Mouse (Mus musculus) duodenum, adult 2 months (tissue): ENCODE results near the gene Noc2l. TPM values are rescaled to one million over a fixed set of nuclear protein-coding genes. Genes with fewer than 3 reads are reported as not detected.

Source experiments
- polyA plus RNA-seq: library from polyadenylated mRNA; depleted of rRNA; stranded (reverse); fragments of >200 nt; gene quantifications from 2 replicates; pipeline ENCODE4 v1.2.3, GENCODE M21; 2012; ENCODE audit warnings: low replicate concordance; rRNA removed

Gene Noc2l
- polyA plus RNA-seq = 32.3 and 40.0 TPM in 2 replicates

GRCm38 (mm10) chr4:156235808-156236533 lies at the start of gene Noc2l:
Gene Noc2l (plus strand): TSS chr4:156236010.

GRCm38 (mm10) chr4:156197131-156197828 lies 38.5 kb upstream of the Noc2l start, which contains the start of gene Agrn:
Gene Agrn (minus strand): TSS chr4:156197488.

GRCm38 (mm10) chr4:156200623-156201475 lies 35.0 kb upstream of the Noc2l start, which contains the start of gene Isg15:
Gene Isg15 (minus strand): TSS chr4:156200818.

GRCm38 (mm10) chr4:156203001-156203412 lies 32.8 kb upstream of the Noc2l start, which contains the start of gene AW011738:
Gene AW011738 (plus strand): TSS chr4:156203304.

GRCm38 (mm10) chr4:156215649-156216048 lies 20.2 kb upstream of the Noc2l start, which contains the start of gene Perm1:
Gene Perm1 (plus strand): TSS chr4:156215868.

GRCm38 (mm10) chr4:156234701-156235213 lies 1.1 kb upstream of the Noc2l start, which contains the start of gene Plekhn1:
Gene Plekhn1 (minus strand): TSS chr4:156234857.

GRCm38 (mm10) chr4:156255078-156255839 lies 19.4 kb downstream of the Noc2l start, which contains the start of gene Samd11:
Gene Samd11 (minus strand): TSS chr4:156255657.

Other genes with a start within 250 kb of the Noc2l start
- 5.3 and 6.9 TPM in 2 replicates for gene B3galt6, start 243.4 kb upstream of the Noc2l start, polyA plus RNA-seq
- 44.0 and 69.6 TPM in 2 replicates for gene Sdf4, start 243.1 kb upstream of the Noc2l start, polyA plus RNA-seq
- gene Tnfrsf4, start 222.2 kb upstream of the Noc2l start, polyA plus RNA-seq = 3.6 and 6.5 TPM in 2 replicates
- 2.5 and 3.5 TPM in 2 replicates for gene Tnfrsf18, start 209.8 kb upstream of the Noc2l start, polyA plus RNA-seq
- 5.6 and 8.2 TPM in 2 replicates for gene Ttll10, start 176.6 kb upstream of the Noc2l start, polyA plus RNA-seq
- 8.9 and 11.4 TPM in 2 replicates for gene 9430015G10Rik, start 126.0 kb upstream of the Noc2l start, polyA plus RNA-seq
- gene Rnf223, start 105.5 kb upstream of the Noc2l start, polyA plus RNA-seq = 0.29 and 0.46 TPM in 2 replicates
- 68.8 and 73.3 TPM in 2 replicates for gene Agrn, start 38.5 kb upstream of the Noc2l start, polyA plus RNA-seq
- 7.9 and 66.7 TPM in 2 replicates for gene Isg15, start 35.2 kb upstream of the Noc2l start, polyA plus RNA-seq
- gene AW011738, start 32.7 kb upstream of the Noc2l start, polyA plus RNA-seq = 0.83 and 1.7 TPM in 2 replicates
- gene Perm1, start 20.1 kb upstream of the Noc2l start, polyA plus RNA-seq = 0.06 and 0.07 TPM in 2 replicates
- gene Plekhn1, start 1.2 kb upstream of the Noc2l start, polyA plus RNA-seq = 34.8 and 35.6 TPM in 2 replicates
- gene Samd11, start 19.6 kb downstream of the Noc2l start, polyA plus RNA-seq = 0.28 and 1.1 TPM in 2 replicates
- gene Vmn2r-ps159, start 95.1 kb downstream of the Noc2l start, polyA plus RNA-seq = not detected in 2 replicates